Mouse (Mus musculus) embryo, embryonic 11.5 days (tissue): ENCODE measurements around the gene Nono.

Experiments used
- DNase-seq: peaks from one replicate; pipeline ENCODE4 v3.0.0-alpha.2; 2012; ENCODE audit warnings: low read depth, low spot score

Nono gene

GRCm38 (mm10) chrX:101486487-101487152, 57.5 kb downstream of the Nono start:
- peak; percentile 36 for DNase-seq
